ENCODE assay signal across 8 mouse cellular contexts in the genomic region with DNA sequence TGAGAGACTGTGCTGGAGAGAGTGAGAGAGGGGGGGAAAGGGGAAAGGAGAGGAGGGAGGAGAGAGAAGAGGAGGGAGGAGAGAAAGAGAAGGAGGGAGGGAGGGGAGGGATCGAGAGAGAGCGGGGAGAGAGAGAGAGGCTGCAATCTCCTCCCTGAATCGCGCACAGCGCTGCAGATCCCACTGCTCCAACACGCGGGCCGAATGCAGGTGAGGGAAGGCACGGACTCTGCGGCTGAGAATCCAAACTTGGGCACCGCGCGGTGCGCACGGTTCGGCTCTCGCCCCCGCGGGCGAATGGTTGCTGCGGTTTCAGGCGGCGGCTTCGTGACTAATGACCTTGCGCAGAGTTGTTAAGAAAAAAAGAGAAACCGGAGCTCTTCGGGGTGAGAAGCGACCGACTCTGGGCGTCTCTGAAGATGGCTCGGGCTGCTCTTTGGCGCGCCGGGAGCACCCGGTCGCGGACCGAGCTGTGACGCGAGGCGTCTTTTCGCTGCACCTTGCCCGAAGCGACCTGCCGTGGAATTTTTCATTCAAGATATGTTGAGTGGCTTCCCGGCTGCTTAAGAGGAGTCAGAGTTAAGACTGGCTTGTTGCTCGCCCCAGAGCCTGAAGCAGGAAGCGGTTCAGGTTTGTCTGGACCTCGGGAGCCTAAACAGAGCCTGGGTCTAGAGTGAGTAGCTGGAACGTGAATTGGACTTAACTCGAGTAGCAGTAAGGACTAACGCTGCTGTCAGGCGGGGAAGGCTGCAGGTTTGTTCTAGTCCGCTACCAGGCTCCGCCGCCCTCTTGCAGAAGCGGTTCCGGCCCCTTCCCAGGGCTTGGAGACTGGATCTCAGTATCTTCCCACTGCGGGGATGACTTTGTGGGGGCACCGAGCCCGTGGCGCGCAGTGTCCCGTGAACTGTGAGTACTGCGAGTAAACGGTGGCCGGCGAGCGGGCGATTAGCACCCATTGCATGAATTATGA. TPM values are rescaled to one million over a fixed set of nuclear protein-coding genes. Genes with fewer than 3 reads are reported as not detected.
DNase-seq lines count a peak whose midpoint lies in the region; ATAC-seq and TF ChIP-seq lines count a peak whose summit lies in the region.

A gene (plus strand): TSS at position 62 of the 970 bp plus-strand sequence.

- peak; percentile 37 for DNase-seq in layer of hippocampus, adult 11-12 months (ENCODE audit: low spot score)
- no peak for DNase-seq in layer of hippocampus, adult 9-10 months (ENCODE audit: low spot score)
- DNase-seq in embryonic facial prominence, embryonic 11.5 days (ENCODE audit: low spot score) = peak; percentile 77
- peak; percentile 79 for DNase-seq in limb, embryonic 14.5 days (ENCODE audit: low spot score)
- peak; percentile 50 for DNase-seq in stomach, postnatal 0 days (ENCODE audit: low spot score)

- H3K4me3 ChIP-seq in embryonic facial prominence, embryonic 11.5 days (ENCODE audit: low read depth, low read length) = peak within 1 kb of the TSS; percentile 63
- H3K4me3 ChIP-seq in intestine, postnatal 0 days (ENCODE audit: low read depth, low read length) = peak within 1 kb of the TSS; percentile 66
- peak within 1 kb of the TSS; percentile 68 for H3K4me3 ChIP-seq in limb, embryonic 14.5 days (replicated peaks; ENCODE audit: low read length)
- H3K4me3 ChIP-seq in midbrain, embryonic 16.5 days (ENCODE audit: low read depth, low read length) = peak within 1 kb of the TSS; percentile 85
- H3K4me3 ChIP-seq in stomach, postnatal 0 days (ENCODE audit: low read depth, low read length) = peak within 1 kb of the TSS; percentile 64

- H3K27me3 ChIP-seq in embryonic facial prominence, embryonic 11.5 days (ENCODE audit: control insufficient read depth, insufficient read depth, low read length) = no peaks in the 10 kb centered on the region
- peaks cover 52% of the 10 kb centered on the region for H3K27me3 ChIP-seq in intestine, postnatal 0 days (replicated peaks; ENCODE audit: control insufficient read depth, insufficient read depth, low read length)
- H3K27me3 ChIP-seq in limb, embryonic 14.5 days (ENCODE audit: control insufficient read depth, insufficient read depth, low read length) = peaks cover 6% of the 10 kb centered on the region; the same call in 1 of the 2 replicates
- H3K27me3 ChIP-seq in midbrain, embryonic 16.5 days (ENCODE audit: control insufficient read depth, insufficient read depth, low read depth, low read length) = no peaks in the 10 kb centered on the region
- H3K27me3 ChIP-seq in stomach, postnatal 0 days (ENCODE audit: control insufficient read depth, insufficient read depth, low read length) = peaks cover 2% of the 10 kb centered on the region; the same call in 1 of the 2 replicates

- H3K36me3 ChIP-seq in embryonic facial prominence, embryonic 11.5 days (replicated peaks; ENCODE audit: control insufficient read depth, insufficient read depth, low read depth, low read length) = no peaks in the 10 kb centered on the region
- no peaks in the 10 kb centered on the region for H3K36me3 ChIP-seq in intestine, postnatal 0 days (ENCODE audit: control insufficient read depth, insufficient read depth)
- H3K36me3 ChIP-seq in limb, embryonic 14.5 days (ENCODE audit: control insufficient read depth, insufficient read depth, low read length) = no peaks in the 10 kb centered on the region
- H3K36me3 ChIP-seq in midbrain, embryonic 16.5 days (ENCODE audit: control insufficient read depth, insufficient read depth, low read length) = no peaks in the 10 kb centered on the region
- no peaks in the 10 kb centered on the region for H3K36me3 ChIP-seq in stomach, postnatal 0 days (ENCODE audit: control insufficient read depth, insufficient read depth, low read length)

- no peak for TF ChIP-seq CTCF in intestine, postnatal 0 days (IDR thresholded peaks at IDR 0.05; ENCODE audit: low read depth)
- no peak for TF ChIP-seq CTCF in stomach, postnatal 0 days (IDR thresholded peaks at IDR 0.05; ENCODE audit: low read depth)

- peak within 1 kb of the TSS; percentile 86 for H3K27ac ChIP-seq in embryonic facial prominence, embryonic 11.5 days (replicated peaks; ENCODE audit: low read depth, low read length)
- H3K27ac ChIP-seq in intestine, postnatal 0 days (ENCODE audit: low read depth, low read length) = peak within 1 kb of the TSS; percentile 58
- H3K27ac ChIP-seq in limb, embryonic 14.5 days (replicated peaks; ENCODE audit: low read depth, low read length) = peak within 1 kb of the TSS; percentile 86
- H3K27ac ChIP-seq in midbrain, embryonic 16.5 days (ENCODE audit: low read length) = peak within 1 kb of the TSS; percentile 89
- peak within 1 kb of the TSS; percentile 90 for H3K27ac ChIP-seq in stomach, postnatal 0 days (replicated peaks)

- WGBS in embryonic facial prominence, embryonic 11.5 days = under 1% methylated on average over 70 of the region's 70 CpGs
- under 1% methylated on average over 70 of the region's 70 CpGs for WGBS in intestine, postnatal 0 days
- WGBS in limb, embryonic 14.5 days = under 1% methylated on average over 67 of the region's 70 CpGs
- under 1% methylated on average over 70 of the region's 70 CpGs for whole genome bisulfite sequencing in midbrain, embryonic 16.5 days
- under 1% methylated on average over 70 of the region's 70 CpGs for WGBS in stomach, postnatal 0 days

- no peak for TF ChIP-seq EP300 in stomach, postnatal 0 days (optimal IDR thresholded peaks at IDR 0.05)

- no peaks in the 10 kb centered on the region for H3K4me1 ChIP-seq in embryonic facial prominence, embryonic 11.5 days (ENCODE audit: control insufficient read depth, insufficient read depth, low read length)
- H3K4me1 ChIP-seq in intestine, postnatal 0 days (replicated peaks; ENCODE audit: control insufficient read depth, insufficient read depth, low read length) = peaks cover 9% of the 10 kb centered on the region; the same call in 1 of the 2 replicates
- peaks cover 17% of the 10 kb centered on the region for H3K4me1 ChIP-seq in limb, embryonic 14.5 days (ENCODE audit: control insufficient read depth, insufficient read depth, low read length)
- H3K4me1 ChIP-seq in midbrain, embryonic 16.5 days (ENCODE audit: control insufficient read depth, insufficient read depth, low read length) = peaks cover 15% of the 10 kb centered on the region
- no peaks in the 10 kb centered on the region for H3K4me1 ChIP-seq in stomach, postnatal 0 days (replicated peaks; ENCODE audit: control insufficient read depth, insufficient read depth)

- H3K9ac ChIP-seq in embryonic facial prominence, embryonic 11.5 days (replicated peaks; ENCODE audit: low read length) = peak within 1 kb of the TSS; percentile 64
- peak within 1 kb of the TSS; percentile 47 for H3K9ac ChIP-seq in intestine, postnatal 0 days (ENCODE audit: low read depth, low read length)
- H3K9ac ChIP-seq in limb, embryonic 14.5 days (ENCODE audit: low read depth, low read length, severe bottlenecking) = peak within 1 kb of the TSS; percentile 68
- peak within 1 kb of the TSS; percentile 92 for H3K9ac ChIP-seq in midbrain, embryonic 16.5 days (ENCODE audit: low read depth, low read length)
- peak within 1 kb of the TSS; percentile 58 for H3K9ac ChIP-seq in stomach, postnatal 0 days (ENCODE audit: low read length)

- H3K9me3 ChIP-seq in embryonic facial prominence, embryonic 11.5 days (replicated peaks; ENCODE audit: control insufficient read depth, low read length) = no peaks in the 10 kb centered on the region
- no peaks in the 10 kb centered on the region for H3K9me3 ChIP-seq in intestine, postnatal 0 days (ENCODE audit: control insufficient read depth)
- no peaks in the 10 kb centered on the region for H3K9me3 ChIP-seq in limb, embryonic 14.5 days (ENCODE audit: control insufficient read depth, low read length)
- no peaks in the 10 kb centered on the region for H3K9me3 ChIP-seq in midbrain, embryonic 16.5 days (replicated peaks; ENCODE audit: control insufficient read depth, low read length, poor library complexity, severe bottlenecking)
- no peaks in the 10 kb centered on the region for H3K9me3 ChIP-seq in stomach, postnatal 0 days (ENCODE audit: control insufficient read depth, low read length)

- 0 out of 2 replicates have a peak, but pooled peaks have one; percentile 47 for TF ChIP-seq POLR2A in limb, embryonic 14.5 days (IDR thresholded peaks at IDR 0.05; ENCODE audit: borderline replicate concordance, extremely low read depth, insufficient read depth, insufficient read length)

- H3K4me2 ChIP-seq in embryonic facial prominence, embryonic 11.5 days (ENCODE audit: low read depth, low read length) = peak within 1 kb of the TSS; percentile 88
- peak within 1 kb of the TSS; percentile 92 for H3K4me2 ChIP-seq in intestine, postnatal 0 days (replicated peaks; ENCODE audit: low read depth)
- H3K4me2 ChIP-seq in limb, embryonic 14.5 days (replicated peaks; ENCODE audit: low read depth, low read length, severe bottlenecking) = peak within 1 kb of the TSS; percentile 94
- peak within 1 kb of the TSS; percentile 80 for H3K4me2 ChIP-seq in midbrain, embryonic 16.5 days (ENCODE audit: low read length)
- peak within 1 kb of the TSS; percentile 80 for H3K4me2 ChIP-seq in stomach, postnatal 0 days (replicated peaks; ENCODE audit: low read depth)

- peak; percentile 15 for ATAC-seq in embryonic facial prominence, embryonic 11.5 days (replicated peaks; ENCODE audit: insufficient number of reproducible peaks, low FRiP score, low TSS enrichment, low read depth)
- ATAC-seq in granulocyte monocyte progenitor cell, adult 5-6 weeks (replicated peaks; ENCODE audit: poor library complexity, severe bottlenecking) = peak; percentile 4
- peak; percentile 20; the same call in 1 of the 2 replicates for ATAC-seq in intestine, postnatal 0 days
- ATAC-seq in limb, embryonic 14.5 days (ENCODE audit: low FRiP score, low read depth) = peak; percentile 31
- ATAC-seq in midbrain, embryonic 16.5 days = peak; percentile 29
- peak; percentile 44 for ATAC-seq in stomach, postnatal 0 days (ENCODE audit: low FRiP score, low TSS enrichment)

RNA-seq across cellular contexts. Expression of the gene that starts here (rescaled TPM):
- polyA plus RNA-seq in embryonic facial prominence, embryonic 11.5 days (2014; fragmentation: Nextera tagmentation; extraction: Ambion mirVana) = 7.4 and 8.0 TPM in 2 replicates
- 1.1 and 2.2 TPM in 2 replicates for total RNA-seq in granulocyte monocyte progenitor cell, adult 5-6 weeks (2014; fragmentation: Nextera tagmentation)
- total RNA-seq in granulocyte monocyte progenitor cell, adult 5-6 weeks (2017) = 0.93 and 1.2 TPM in 2 replicates
- 3.8 and 4.7 TPM in 2 replicates for polyA plus RNA-seq in intestine, postnatal 0 days (2015; fragmentation: Nextera tagmentation; extraction: Ambion mirVana)
- polyA plus RNA-seq in limb, embryonic 14.5 days (2012; rRNA removed) = 13.7 and 14.8 TPM in 2 replicates
- 12.5 and 14.7 TPM in 2 replicates for polyA plus RNA-seq in limb, embryonic 14.5 days (2014; fragmentation: Nextera tagmentation; extraction: Ambion mirVana)
- 22.3 and 23.5 TPM in 2 replicates for polyA plus RNA-seq in midbrain, embryonic 16.5 days (2015; fragmentation: Nextera tagmentation; extraction: Ambion mirVana)
- polyA plus RNA-seq in stomach, postnatal 0 days (2015; fragmentation: Nextera tagmentation; extraction: Ambion mirVana) = 6.4 and 6.7 TPM in 2 replicates
